Mouse (Mus musculus): ENCODE data around the gene Tnr. TPM values are rescaled to one million over a fixed set of nuclear protein-coding genes. Genes with fewer than 3 reads are reported as not detected.

Tnr gene
- polyA plus RNA-seq, 1 experiment = 0.13 TPM

DNA sequence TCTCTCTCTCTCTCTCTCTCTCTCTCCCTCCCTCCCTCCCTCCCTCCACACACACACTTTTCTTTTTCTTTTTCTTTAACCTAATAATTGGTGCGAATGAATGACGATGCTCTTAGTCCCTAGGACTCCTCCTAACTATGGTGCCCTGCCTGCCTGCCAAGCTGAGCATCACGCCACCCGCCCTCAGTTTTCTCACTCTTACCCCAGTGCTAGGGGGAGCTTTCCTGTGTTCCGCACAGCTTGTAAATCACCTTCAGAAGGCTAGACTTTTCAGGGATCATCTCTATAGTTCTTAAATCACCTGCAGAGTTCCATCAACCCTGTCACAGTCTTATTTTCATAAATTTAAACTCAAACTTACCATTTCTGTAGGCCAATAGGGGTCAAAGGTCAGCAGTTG is 200.2 kb downstream of the Tnr start:
- TF ChIP-seq CTCF (IDR thresholded peaks at IDR 0.05; ENCODE audit: borderline replicate concordance, control insufficient read depth, extremely low read depth, insufficient read depth, low read length, poor library complexity) (no peak), POLR2A (IDR thresholded peaks at IDR 0.05; ENCODE audit: control insufficient read depth, extremely low read depth, insufficient read depth, low read length, poor library complexity) (no peak)
- DNase-seq = no peak

DNA sequence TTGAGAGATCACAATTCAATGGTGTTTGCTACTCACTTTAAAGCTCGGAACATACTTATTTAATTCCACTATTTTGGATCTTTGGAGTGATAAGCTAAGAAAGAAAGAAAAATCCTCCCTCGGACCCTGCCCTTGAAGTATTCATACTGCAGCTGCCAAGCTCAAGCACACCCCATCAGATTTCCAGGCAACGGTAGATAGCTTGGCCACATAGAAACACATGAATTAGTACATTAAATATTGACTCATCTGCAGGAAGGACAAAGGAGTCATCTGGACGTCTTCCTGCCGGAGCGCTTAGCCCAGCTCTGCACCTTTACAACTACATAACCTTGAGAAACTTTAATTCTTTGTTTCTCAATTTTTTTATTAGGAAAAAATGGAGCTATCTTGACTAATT is 205.7 kb downstream of the Tnr start:
- 97% methylated on average over 6 of the region's 6 CpGs for WGBS
- Histone ChIP-seq H3K27me3 (ENCODE audit: control insufficient read depth, insufficient read depth, low read length) (no peaks in the 10 kb centered on the region), H3K4me3 (ENCODE audit: control insufficient read depth, insufficient read depth, low read length) (no peak overlapping the region), H3K4me1 (replicated peaks; ENCODE audit: control insufficient read depth, insufficient read depth, low read length) (no peaks in the 10 kb centered on the region), H3K27ac (ENCODE audit: control insufficient read depth, insufficient read depth, low read length) (no peak overlapping the region), H3K36me3 (ENCODE audit: control insufficient read depth, insufficient read depth, low read length) (no peaks in the 10 kb centered on the region)
- TF ChIP-seq POLR2A (IDR thresholded peaks at IDR 0.05; ENCODE audit: control insufficient read depth, extremely low read depth, insufficient read depth, low read length, poor library complexity) (no peak), CTCF (IDR thresholded peaks at IDR 0.05; ENCODE audit: borderline replicate concordance, control insufficient read depth, extremely low read depth, insufficient read depth, low read length, poor library complexity) (no peak)
- DNase-seq = no peak

More for the DNA sequence above, 200.2 kb downstream of the Tnr start:
- H3K36me3 ChIP-seq (ENCODE audit: control insufficient read depth, insufficient read depth, low read length) = no peaks in the 10 kb centered on the region
- no peaks in the 10 kb centered on the region for H3K27me3 ChIP-seq (ENCODE audit: control insufficient read depth, insufficient read depth, low read length)
- H3K27ac ChIP-seq (ENCODE audit: control insufficient read depth, insufficient read depth, low read length) = no peak overlapping the region
- 95% methylated on average over 5 of the region's 5 CpGs for WGBS
- no peaks in the 10 kb centered on the region for H3K4me1 ChIP-seq (replicated peaks; ENCODE audit: control insufficient read depth, insufficient read depth, low read length)
- H3K4me3 ChIP-seq (ENCODE audit: control insufficient read depth, insufficient read depth, low read length) = no peak overlapping the region

DNA sequence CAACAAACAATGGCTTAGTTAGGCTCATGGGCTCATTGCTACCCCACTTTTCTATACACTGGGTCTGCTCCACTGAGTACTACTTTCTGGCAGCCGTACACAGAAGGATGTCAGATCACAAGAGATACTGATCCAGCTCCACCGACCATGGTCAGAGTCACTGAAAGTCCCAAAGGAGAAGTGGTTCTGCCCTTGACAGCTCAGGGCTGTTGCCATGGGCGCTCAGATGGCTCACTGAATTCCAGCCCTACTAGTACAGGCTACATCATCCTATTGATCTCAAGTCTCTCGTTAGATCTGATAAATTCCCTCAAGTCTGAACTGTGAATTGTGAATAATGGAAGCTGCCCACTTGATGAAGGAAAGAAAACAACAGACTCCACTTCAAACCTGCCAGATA is 207.3 kb downstream of the Tnr start:
- WGBS = 70% methylated on average over 4 of the region's 4 CpGs
- Histone ChIP-seq H3K27ac (ENCODE audit: control insufficient read depth, insufficient read depth, low read length) (no peak overlapping the region), H3K4me1 (replicated peaks; ENCODE audit: control insufficient read depth, insufficient read depth, low read length) (no peaks in the 10 kb centered on the region), H3K36me3 (ENCODE audit: control insufficient read depth, insufficient read depth, low read length) (no peaks in the 10 kb centered on the region), H3K4me3 (ENCODE audit: control insufficient read depth, insufficient read depth, low read length) (no peak overlapping the region), H3K27me3 (ENCODE audit: control insufficient read depth, insufficient read depth, low read length) (no peaks in the 10 kb centered on the region)
- TF ChIP-seq POLR2A (IDR thresholded peaks at IDR 0.05; ENCODE audit: control insufficient read depth, extremely low read depth, insufficient read depth, low read length, poor library complexity) = no peak
- no peak for TF ChIP-seq CTCF (IDR thresholded peaks at IDR 0.05; ENCODE audit: borderline replicate concordance, control insufficient read depth, extremely low read depth, insufficient read depth, low read length, poor library complexity)
- DNase-seq = no peak

DNA sequence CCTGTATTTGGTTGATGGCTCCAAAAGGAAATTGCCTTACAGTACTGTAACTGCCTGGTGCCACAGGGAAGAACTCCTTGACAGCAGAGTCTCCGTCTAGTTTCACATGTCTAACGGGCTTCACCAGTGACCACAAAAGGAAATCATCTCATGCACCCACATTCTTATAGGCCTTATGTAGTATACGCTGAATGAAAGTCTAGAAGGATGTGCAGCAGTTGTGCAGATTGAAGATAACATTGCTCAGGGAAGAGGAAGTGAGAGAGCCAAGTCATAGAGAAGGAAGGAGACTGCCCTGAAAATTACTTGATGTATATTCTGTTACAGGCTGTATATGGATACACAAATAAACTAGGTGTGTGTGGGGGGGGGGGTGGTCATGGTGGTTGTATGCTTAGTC is 211.5 kb downstream of the Tnr start:
- Histone ChIP-seq H3K27ac (ENCODE audit: control insufficient read depth, insufficient read depth, low read length) (no peak overlapping the region), H3K27me3 (ENCODE audit: control insufficient read depth, insufficient read depth, low read length) (no peaks in the 10 kb centered on the region), H3K36me3 (ENCODE audit: control insufficient read depth, insufficient read depth, low read length) (no peaks in the 10 kb centered on the region), H3K4me3 (ENCODE audit: control insufficient read depth, insufficient read depth, low read length) (no peak overlapping the region), H3K4me1 (replicated peaks; ENCODE audit: control insufficient read depth, insufficient read depth, low read length) (0 out of 2 replicates have a peak, but pooled peaks cover 3% of the 10 kb centered on the region)
- 3% methylated on average over 3 of the region's 3 CpGs for WGBS
- no peak for TF ChIP-seq POLR2A (IDR thresholded peaks at IDR 0.05; ENCODE audit: control insufficient read depth, extremely low read depth, insufficient read depth, low read length, poor library complexity)
- no peak for TF ChIP-seq CTCF (IDR thresholded peaks at IDR 0.05; ENCODE audit: borderline replicate concordance, control insufficient read depth, extremely low read depth, insufficient read depth, low read length, poor library complexity)
- DNase-seq = no peak

DNA sequence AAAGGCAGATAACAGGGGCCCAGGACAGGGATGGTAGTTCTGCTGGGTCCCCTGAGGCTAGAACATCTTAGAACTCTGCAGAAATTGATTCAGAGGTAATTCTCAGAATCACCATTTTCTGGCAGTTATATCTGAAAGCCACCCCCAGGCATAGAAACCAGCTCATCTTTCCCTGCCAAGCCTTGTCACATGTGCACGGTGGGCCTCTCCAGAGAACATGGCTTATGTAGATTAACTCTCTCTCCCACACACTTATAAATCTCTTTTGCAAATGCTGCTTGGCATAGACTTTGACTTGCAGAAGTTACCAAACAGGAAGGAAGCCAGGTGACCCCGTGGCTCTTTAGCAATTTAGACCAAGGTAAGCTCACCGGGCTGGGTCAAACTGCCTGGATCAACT is 215.9 kb downstream of the Tnr start:
- no peak for DNase-seq
- no peaks in the 10 kb centered on the region for H3K36me3 ChIP-seq (ENCODE audit: control insufficient read depth, insufficient read depth, low read length)
- TF ChIP-seq POLR2A (IDR thresholded peaks at IDR 0.05; ENCODE audit: control insufficient read depth, extremely low read depth, insufficient read depth, low read length, poor library complexity) (no peak), CTCF (IDR thresholded peaks at IDR 0.05; ENCODE audit: borderline replicate concordance, control insufficient read depth, extremely low read depth, insufficient read depth, low read length, poor library complexity) (no peak)
- H3K4me3 ChIP-seq (ENCODE audit: control insufficient read depth, insufficient read depth, low read length) = no peak overlapping the region
- H3K27ac ChIP-seq (ENCODE audit: control insufficient read depth, insufficient read depth, low read length) = no peak overlapping the region
- H3K27me3 ChIP-seq (ENCODE audit: control insufficient read depth, insufficient read depth, low read length) = no peaks in the 10 kb centered on the region
- 0 out of 2 replicates have a peak, but pooled peaks cover 3% of the 10 kb centered on the region for H3K4me1 ChIP-seq (replicated peaks; ENCODE audit: control insufficient read depth, insufficient read depth, low read length)
- WGBS = 24% methylated on average over 3 of the region's 3 CpGs

DNA sequence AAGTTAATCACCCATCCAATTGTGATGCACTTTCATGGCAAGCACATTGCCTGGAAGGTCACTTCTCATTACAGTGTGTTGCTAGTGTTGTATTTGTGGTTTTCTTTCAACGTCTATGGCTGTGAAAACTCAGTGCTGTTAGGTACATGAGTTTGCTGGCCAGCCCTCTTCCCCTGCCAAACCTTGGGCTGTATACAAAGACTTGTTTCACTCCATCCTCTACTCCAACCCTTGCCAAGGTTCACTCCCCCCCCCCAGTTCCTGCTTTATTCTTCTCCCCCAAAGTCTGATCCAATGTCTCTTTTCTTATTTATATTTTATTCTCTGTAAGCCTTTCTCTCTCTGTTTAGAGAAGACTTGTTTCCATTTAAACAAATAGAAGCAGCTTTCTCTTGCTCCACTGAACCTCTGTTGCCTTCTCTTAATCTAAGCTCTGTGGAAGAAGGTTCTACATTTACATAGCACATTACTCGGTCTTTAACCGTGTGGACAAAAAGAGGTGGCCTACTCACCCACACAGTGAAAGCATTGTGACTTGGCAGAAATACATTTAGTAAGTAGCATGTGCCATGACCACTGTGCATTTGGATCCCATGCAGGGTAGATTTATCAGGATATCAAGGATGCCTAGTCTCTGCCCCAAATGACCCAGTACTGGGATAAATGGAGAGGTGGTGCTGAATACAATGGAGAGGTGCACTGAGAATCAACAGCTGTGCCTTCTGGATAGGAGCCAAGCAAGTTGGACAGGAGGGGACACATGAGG is 217.9 kb downstream of the Tnr start:
- DNase-seq = no peak
- WGBS = 69% methylated on average over 3 of the region's 3 CpGs

More for the DNA sequence above, 217.9 kb downstream of the Tnr start:
- TF ChIP-seq CTCF (IDR thresholded peaks at IDR 0.05; ENCODE audit: borderline replicate concordance, control insufficient read depth, extremely low read depth, insufficient read depth, low read length, poor library complexity) (no peak), POLR2A (IDR thresholded peaks at IDR 0.05; ENCODE audit: control insufficient read depth, extremely low read depth, insufficient read depth, low read length, poor library complexity) (no peak)
- Histone ChIP-seq H3K27me3 (ENCODE audit: control insufficient read depth, insufficient read depth, low read length) (no peaks in the 10 kb centered on the region), H3K27ac (ENCODE audit: control insufficient read depth, insufficient read depth, low read length) (no peak overlapping the region), H3K36me3 (ENCODE audit: control insufficient read depth, insufficient read depth, low read length) (no peaks in the 10 kb centered on the region), H3K4me3 (ENCODE audit: control insufficient read depth, insufficient read depth, low read length) (no peak overlapping the region), H3K4me1 (replicated peaks; ENCODE audit: control insufficient read depth, insufficient read depth, low read length) (0 out of 2 replicates have a peak, but pooled peaks cover 3% of the 10 kb centered on the region)
